Mouse (Mus musculus) hindbrain, embryonic 15.5 days (tissue): ENCODE results near the gene Chmp3. TPM values are rescaled to one million over a fixed set of nuclear protein-coding genes. Genes with fewer than 3 reads are reported as not detected.
A peak's percentile ranks its signal among the peaks of the same experiment; 100 is the strongest.

ENCODE experiments used
- ATAC-seq: fragments of 200-750 bp; cut with Nextera tagmentation; 2 replicates; pipeline ENCODE4 v1.8.0; 2017; ENCODE audit warnings: low read depth, moderate number of reproducible peaks, moderate TSS enrichment; ENCODE audit not compliant: low FRiP score
- H3K27ac ChIP-seq: fragments of 300-500 bp; sonication (generic); replicated peaks from 2 replicates; pipeline ENCODE4 v1.5.1; 2015; ENCODE audit warnings: mild to moderate bottlenecking, inconsistent platforms
- H3K27me3 ChIP-seq: fragments of 300-500 bp; sonication (generic); 2 replicates; pipeline ENCODE4 v1.6.1; 2015; ENCODE audit warnings: control low read depth, inconsistent platforms
- H3K36me3 ChIP-seq: fragments of 300-500 bp; sonication (generic); 2 replicates; pipeline ENCODE4 v1.6.1; 2015; ENCODE audit warnings: control low read depth, inconsistent platforms
- H3K4me1 ChIP-seq: fragments of 300-500 bp; sonication (generic); replicated peaks from 2 replicates; pipeline ENCODE4 v1.6.1; 2015; ENCODE audit warnings: control low read depth, inconsistent platforms
- H3K4me2 ChIP-seq: fragments of 300-500 bp; sonication (generic); 2 replicates; pipeline ENCODE4 v1.6.1; 2015; ENCODE audit warnings: moderate library complexity, mild to moderate bottlenecking, inconsistent platforms
- H3K4me3 ChIP-seq: fragments of 300-500 bp; sonication (generic); 2 replicates; pipeline ENCODE4 v1.5.1; 2015; ENCODE audit warnings: mild to moderate bottlenecking, inconsistent platforms
- H3K9ac ChIP-seq: fragments of 300-500 bp; sonication (generic); 2 replicates; pipeline ENCODE4 v1.6.1; 2015; ENCODE audit warnings: inconsistent platforms
- H3K9me3 ChIP-seq: fragments of 300-500 bp; sonication (generic); 2 replicates; pipeline ENCODE4 v1.6.1; 2016; ENCODE audit warnings: control low read depth, inconsistent platforms
- WGBS: fragments of 180-500 bp; shearing (Covaris S2); methylation state at CpG from one replicate; pipeline ENCODE4 v1.1.7; 2015; 5-methylcytosine and 5-hydroxymethylcytosine counted together
- polyA plus RNA-seq: library from polyadenylated mRNA; unstranded; fragments of >200 nt; fragmentation: Nextera tagmentation; extraction: Ambion mirVana; gene quantifications from 2 replicates; pipeline ENCODE4 v1.2.1, GENCODE M21; 2015

Gene Chmp3
- polyA plus RNA-seq, 1 experiment from 2014 or later: 56.7 TPM

- no peaks in the 10 kb centered on the region for H3K27me3 ChIP-seq
- H3K36me3 ChIP-seq: peaks cover 76% of the 10 kb centered on the region
- no peak overlapping the region for H3K27ac ChIP-seq
- no peak for ATAC-seq
- no peak overlapping the region for H3K9ac ChIP-seq
- H3K4me3 ChIP-seq: no peak overlapping the region
- H3K4me2 ChIP-seq: no peak overlapping the region
- H3K4me1 ChIP-seq: no peaks in the 10 kb centered on the region
- no peaks in the 10 kb centered on the region for H3K9me3 ChIP-seq
Measured at GRCm38 (mm10) chr6:71613225-71613624, 69.6 kb downstream of the Chmp3 start.

- Histone ChIP-seq H3K36me3 (peaks cover 69% of the 10 kb centered on the region), H3K9ac (no peak overlapping the region), H3K27me3 (no peaks in the 10 kb centered on the region), H3K27ac (no peak overlapping the region), H3K4me3 (no peak overlapping the region), H3K4me2 (no peak overlapping the region), H3K9me3 (no peaks in the 10 kb centered on the region), H3K4me1 (no peaks in the 10 kb centered on the region)
- ATAC-seq: no peak
- WGBS: 84% methylated on average over 5 of the region's 5 CpGs
Measured at GRCm38 (mm10) chr6:71616959-71617358, 73.4 kb downstream of the Chmp3 start.

GRCm38 (mm10) chr6:71621551-71621950 lies 78.0 kb downstream of the Chmp3 start:
- ATAC-seq: no peak
- no peak overlapping the region for H3K9ac ChIP-seq
- peaks cover 67% of the 10 kb centered on the region for H3K36me3 ChIP-seq
- WGBS: 93% methylated on average over 5 of the region's 5 CpGs
- H3K4me2 ChIP-seq: no peak overlapping the region
- no peaks in the 10 kb centered on the region for H3K27me3 ChIP-seq
- H3K27ac ChIP-seq: no peak overlapping the region
- H3K4me1 ChIP-seq: no peaks in the 10 kb centered on the region
- H3K4me3 ChIP-seq: no peak overlapping the region
- H3K9me3 ChIP-seq: no peaks in the 10 kb centered on the region

GRCm38 (mm10) chr6:71621981-71622380 lies 78.4 kb downstream of the Chmp3 start:
- Histone ChIP-seq H3K9me3 (no peaks in the 10 kb centered on the region), H3K27me3 (no peaks in the 10 kb centered on the region), H3K9ac (no peak overlapping the region), H3K4me3 (no peak overlapping the region), H3K27ac (no peak overlapping the region), H3K4me2 (no peak overlapping the region), H3K36me3 (peaks cover 65% of the 10 kb centered on the region), H3K4me1 (no peaks in the 10 kb centered on the region)
- ATAC-seq: no peak
- WGBS: 87% methylated on average over 5 of the region's 5 CpGs

GRCm38 (mm10) chr6:71624723-71625122 lies 81.1 kb downstream of the Chmp3 start:
- peaks cover 10% of the 10 kb centered on the region for H3K4me1 ChIP-seq
- H3K4me3 ChIP-seq: no peak overlapping the region
- ATAC-seq: no peak
- H3K9me3 ChIP-seq: no peaks in the 10 kb centered on the region
- no peak overlapping the region for H3K4me2 ChIP-seq
- no peak overlapping the region for H3K9ac ChIP-seq
- no peak overlapping the region for H3K27ac ChIP-seq
- H3K36me3 ChIP-seq: peaks cover 51% of the 10 kb centered on the region
- no peaks in the 10 kb centered on the region for H3K27me3 ChIP-seq

- Histone ChIP-seq H3K36me3 (peaks cover 42% of the 10 kb centered on the region), H3K27ac (no peak overlapping the region), H3K9ac (no peak overlapping the region), H3K9me3 (no peaks in the 10 kb centered on the region), H3K4me3 (no peak overlapping the region), H3K27me3 (no peaks in the 10 kb centered on the region), H3K4me2 (no peak overlapping the region), H3K4me1 (peaks cover 23% of the 10 kb centered on the region)
- WGBS: 96% methylated on average over 2 of the region's 2 CpGs
- no peak for ATAC-seq
Measured at GRCm38 (mm10) chr6:71625984-71626383, 82.4 kb downstream of the Chmp3 start.

GRCm38 (mm10) chr6:71627325-71627724 lies 83.7 kb downstream of the Chmp3 start:
- no peak for ATAC-seq
- Histone ChIP-seq H3K4me1 (peaks cover 31% of the 10 kb centered on the region), H3K27me3 (no peaks in the 10 kb centered on the region), H3K36me3 (peaks cover 35% of the 10 kb centered on the region), H3K4me2 (no peak overlapping the region), H3K4me3 (no peak overlapping the region), H3K27ac (no peak overlapping the region), H3K9me3 (no peaks in the 10 kb centered on the region), H3K9ac (no peak overlapping the region)

GRCm38 (mm10) chr6:71631196-71631595 lies 87.6 kb downstream of the Chmp3 start:
- Histone ChIP-seq H3K4me2 (peak overlapping the region; percentile 71), H3K36me3 (peaks cover 11% of the 10 kb centered on the region; the same call in 1 of the 2 replicates), H3K27me3 (no peaks in the 10 kb centered on the region), H3K27ac (no peak overlapping the region), H3K9ac (peak overlapping the region; percentile 77; the same call in 1 of the 2 replicates), H3K4me1 (peaks cover 31% of the 10 kb centered on the region), H3K4me3 (peak overlapping the region; percentile 91), H3K9me3 (no peaks in the 10 kb centered on the region)
- WGBS: 2% methylated on average over 2 of the region's 2 CpGs
- no peak for ATAC-seq

GRCm38 (mm10) chr6:71631706-71632461 lies 88.3 kb downstream of the Chmp3 start:
- peaks cover 4% of the 10 kb centered on the region; the same call in 1 of the 2 replicates for H3K27me3 ChIP-seq
- WGBS: 2% methylated on average over 32 of the region's 42 CpGs
- peak overlapping the region; percentile 71 for H3K4me2 ChIP-seq
- H3K27ac ChIP-seq: peak overlapping the region; percentile 99
- H3K4me1 ChIP-seq: peaks cover 31% of the 10 kb centered on the region
- peaks cover 9% of the 10 kb centered on the region; the same call in 1 of the 2 replicates for H3K36me3 ChIP-seq
- no peaks in the 10 kb centered on the region for H3K9me3 ChIP-seq
- peak overlapping the region; percentile 91 for H3K4me3 ChIP-seq
- peak overlapping the region; percentile 77 for H3K9ac ChIP-seq
- ATAC-seq: no peak; the same call in 1 of the 2 replicates

Other genes with a start within 250 kb of the Chmp3 start
- 0.16 and 0.43 TPM in 2 replicates for gene Smyd1, start 221.6 kb upstream of the Chmp3 start, polyA plus RNA-seq
- not detected in 2 replicates for gene Cd8b1, start 221.0 kb upstream of the Chmp3 start, polyA plus RNA-seq
- gene Cd8a, start 170.4 kb upstream of the Chmp3 start, polyA plus RNA-seq: not detected in 2 replicates
- 10.4 and 11.5 TPM in 2 replicates for gene Rmnd5a, start 103.2 kb upstream of the Chmp3 start, polyA plus RNA-seq
- gene Rnf103, start 49.9 kb upstream of the Chmp3 start, polyA plus RNA-seq: 25.5 and 26.5 TPM in 2 replicates
- gene Kdm3a, start 89.2 kb downstream of the Chmp3 start, polyA plus RNA-seq: 37.4 and 38.3 TPM in 2 replicates
- gene Reep1, start 163.8 kb downstream of the Chmp3 start, polyA plus RNA-seq: 277 and 312 TPM in 2 replicates